Mouse (Mus musculus) activated CD4-positive, CD25-positive, alpha-beta regulatory T cell, adult 4 months (primary cell): ENCODE data around the gene Gzme. TPM values are rescaled to one million over a fixed set of nuclear protein-coding genes. Genes with fewer than 3 reads are reported as not detected.
"Not testable (repeated sequence)": the region's sequence is repeated elsewhere in the genome, so short reads cannot be mapped to it uniquely, and the experiment has no call there.

Experiments
- ATAC-seq: one replicate; pipeline ENCODE4 v1.8.0; 2017
- polyA plus RNA-seq, 2 experiments: library from polyadenylated mRNA; unstranded; fragments of 100-300 nt; shearing (Covaris generic); gene quantifications; one replicate each; pipeline ENCODE4 v1.2.1; 2017

Gene Gzme
- not detected for polyA plus RNA-seq

DNA sequence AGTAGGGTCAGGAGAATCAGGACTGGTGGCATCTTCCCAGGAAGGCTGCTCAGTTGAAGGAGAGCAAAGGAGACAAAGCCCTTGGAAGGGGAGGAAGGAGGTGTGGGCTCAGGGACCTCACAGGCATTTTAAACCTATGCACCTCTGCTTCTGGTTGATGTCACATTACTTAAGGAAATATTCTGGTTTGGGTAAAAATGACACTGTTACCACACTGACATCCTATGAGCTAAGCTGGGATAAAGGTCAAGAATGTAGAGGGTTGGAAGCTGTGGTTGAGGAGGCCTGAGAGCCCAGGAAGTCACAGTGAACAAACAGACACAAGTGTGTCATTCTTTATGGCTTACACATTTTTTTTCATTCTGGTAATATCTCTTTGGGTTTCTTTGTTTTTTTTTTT, at the start of gene Gzme:
Gene Gzme, minus strand, starts transcription at position 101 of the 400 bp plus-strand sequence.
- ATAC-seq = no peak

DNA sequence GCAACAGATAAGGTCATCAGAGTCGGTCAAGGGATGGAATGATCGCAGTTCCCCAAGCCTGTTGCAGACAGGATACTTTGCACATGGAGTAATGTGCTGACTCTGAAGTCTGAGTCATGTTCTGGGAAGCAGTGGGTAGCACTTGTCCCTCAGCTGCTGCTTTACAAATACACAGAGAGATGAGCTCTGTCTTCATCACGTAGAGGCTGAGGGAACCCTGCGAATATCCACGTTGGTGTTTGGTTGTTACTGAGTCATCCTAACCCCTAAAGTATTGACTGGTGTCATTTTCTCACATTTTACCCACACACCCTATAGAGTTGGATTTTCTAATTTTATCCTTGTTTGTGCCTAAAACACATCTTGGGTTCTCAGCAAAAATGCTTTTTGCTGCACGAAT, 47.6 kb upstream of the Gzme start:
- no peak for ATAC-seq

GRCm38 (mm10) chr14:56162109-56162508, 41.7 kb upstream of the Gzme start:
- ATAC-seq = no peak

DNA sequence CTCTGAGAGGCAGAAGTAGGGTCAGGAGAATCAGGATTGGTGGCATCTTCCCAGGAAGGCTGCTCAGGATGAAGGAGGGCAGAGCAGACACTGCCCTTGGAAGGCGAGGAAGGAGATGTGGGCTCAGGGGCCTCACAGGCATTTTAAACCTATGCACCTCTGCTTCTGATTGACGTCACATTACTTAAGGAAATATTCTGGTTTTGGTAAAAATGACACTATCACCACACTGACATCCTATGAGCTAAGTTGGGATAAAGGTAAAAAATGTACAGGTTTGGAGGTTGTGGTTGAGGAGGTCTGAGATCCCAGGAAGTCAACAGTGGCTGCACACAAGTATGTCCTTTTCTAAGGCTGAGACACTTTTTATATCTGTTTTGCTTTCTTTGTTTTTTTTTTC, 39.1 kb upstream of the Gzme start, which contains the start of gene Gzmg:
Gene Gzmg, minus strand, starts transcription at position 101 of the 400 bp plus-strand sequence.
- not testable (repeated sequence) for ATAC-seq

GRCm38 (mm10) chr14:56155340-56155739, 34.9 kb upstream of the Gzme start:
- no peak for ATAC-seq

DNA sequence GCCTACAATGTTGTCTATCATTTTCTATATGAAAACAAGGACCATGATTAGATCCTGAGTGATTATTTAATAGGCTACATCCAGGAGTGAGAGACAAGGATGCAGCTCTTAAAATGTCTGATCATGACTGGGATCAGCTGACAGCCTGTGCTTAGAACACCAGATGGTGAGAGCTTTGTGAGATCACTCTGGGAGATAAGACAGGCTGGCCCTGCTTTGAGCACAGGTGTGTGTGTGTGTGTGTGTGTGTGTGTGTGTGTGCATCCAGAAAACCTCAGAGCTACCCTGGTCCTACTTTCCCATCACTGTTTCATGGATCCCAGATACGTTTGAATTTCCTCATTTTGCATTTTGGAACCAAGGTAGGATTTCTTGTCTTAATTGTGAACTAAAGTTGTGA, 13.2 kb upstream of the Gzme start:
- not testable (repeated sequence) for ATAC-seq

DNA sequence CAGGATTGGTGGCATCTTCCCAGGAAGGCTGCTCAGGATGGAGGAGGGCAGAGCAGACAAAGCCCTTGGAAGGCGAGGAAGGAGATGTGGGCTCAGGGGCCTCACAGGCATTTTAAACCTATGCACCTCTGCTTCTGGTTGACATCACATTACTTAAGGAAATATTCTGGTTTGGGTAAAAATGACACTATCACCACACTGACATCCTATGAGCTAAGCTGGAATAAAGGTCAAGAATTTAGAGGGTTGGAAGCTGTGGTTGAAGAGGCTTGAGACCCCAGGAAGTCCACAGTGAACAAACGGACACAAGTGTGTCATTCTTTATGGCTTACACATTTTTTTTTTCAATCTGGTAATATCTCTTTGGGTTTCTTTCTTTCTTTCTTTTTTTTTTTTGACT, 12.1 kb upstream of the Gzme start, which contains the start of gene Gzmd:
Gene Gzmd, minus strand, starts transcription at position 101 of the 400 bp plus-strand sequence.
- ATAC-seq = not testable (repeated sequence)

GRCm38 (mm10) chr14:56128341-56128740, 7.9 kb upstream of the Gzme start:
- no peak for ATAC-seq

DNA sequence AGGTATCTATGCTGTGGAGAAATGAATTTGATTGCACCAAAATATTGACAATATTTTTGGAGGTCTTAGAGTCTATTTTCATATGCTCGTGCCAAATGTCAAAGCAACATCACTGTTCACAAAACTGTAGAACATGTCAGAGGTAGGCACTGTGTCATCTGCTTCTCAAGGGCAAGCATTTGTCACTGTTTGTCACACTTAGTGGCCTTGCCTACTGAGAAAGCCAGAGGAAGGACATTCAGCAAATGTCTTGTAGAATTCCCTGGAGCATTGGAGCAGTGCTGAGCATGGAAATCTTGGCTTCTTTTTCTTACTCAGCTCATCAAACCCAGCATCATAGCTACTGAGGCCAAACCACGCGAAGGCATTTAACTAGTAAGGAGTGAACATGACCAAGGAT, 3.1 kb upstream of the Gzme start:
- ATAC-seq = no peak

- ATAC-seq = not testable (repeated sequence)
These were observed 4.7 kb downstream of the Gzme start for GRCm38 (mm10) chr14:56115531-56116310.

- ATAC-seq = no peak
These were observed 14.8 kb downstream of the Gzme start for GRCm38 (mm10) chr14:56105447-56106180.

- no peak for ATAC-seq
These were observed 15.4 kb downstream of the Gzme start for GRCm38 (mm10) chr14:56105016-56105415.

DNA sequence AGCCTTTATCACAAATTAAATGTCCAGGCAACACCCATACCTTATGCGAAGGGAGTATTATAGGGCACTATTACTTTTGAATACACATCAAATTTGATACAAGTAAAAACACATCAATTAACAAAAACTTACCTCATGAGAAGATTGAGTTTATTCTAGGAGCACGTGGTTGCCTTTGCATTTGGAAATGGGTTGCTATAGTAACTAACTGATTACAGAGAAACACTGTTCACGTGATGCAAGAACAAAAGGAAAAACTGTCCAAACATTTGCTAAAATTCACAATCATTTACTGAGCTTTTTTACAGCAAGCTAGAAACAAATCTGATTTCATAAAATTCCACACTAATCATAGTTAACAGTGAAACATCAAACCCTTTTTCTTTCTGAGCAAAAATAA, 17.0 kb downstream of the Gzme start:
- ATAC-seq = no peak

- ATAC-seq = no peak
These were observed 18.0 kb downstream of the Gzme start, which contains the start of gene Ctsg for GRCm38 (mm10) chr14:56102386-56102785. TSS of gene Ctsg (minus strand) at chr14:56102574.

DNA sequence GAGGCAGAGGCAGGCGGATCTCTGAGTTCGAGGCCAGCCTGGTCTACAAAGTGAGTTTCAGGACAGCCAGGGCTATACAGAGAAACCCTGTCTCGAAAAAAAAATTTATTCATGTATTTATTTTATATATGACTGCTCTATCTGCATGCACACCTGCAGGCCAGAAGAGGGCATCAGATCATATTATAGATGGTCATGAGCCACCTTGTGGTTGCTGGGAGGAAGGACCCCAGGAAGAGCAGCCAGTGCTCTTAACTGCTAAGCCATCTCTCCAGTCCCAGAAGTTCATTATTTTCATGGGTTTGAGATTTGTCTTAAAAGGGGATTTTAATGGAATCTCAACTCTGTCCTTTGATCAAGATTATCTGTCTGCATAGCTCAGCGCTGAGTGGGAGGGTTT, 21.5 kb downstream of the Gzme start:
- ATAC-seq = no peak

- ATAC-seq = no peak
These were observed 22.8 kb downstream of the Gzme start for GRCm38 (mm10) chr14:56097597-56097996.

GRCm38 (mm10) chr14:56093353-56093752, 27.1 kb downstream of the Gzme start:
- no peak for ATAC-seq

- no peak for ATAC-seq
These were observed 33.7 kb downstream of the Gzme start for GRCm38 (mm10) chr14:56086711-56087110.

- no peak for ATAC-seq
These were observed 35.3 kb downstream of the Gzme start, which contains the start of gene Mcpt8 for GRCm38 (mm10) chr14:56085167-56085566. TSS of gene Mcpt8 (minus strand) at chr14:56085273.

DNA sequence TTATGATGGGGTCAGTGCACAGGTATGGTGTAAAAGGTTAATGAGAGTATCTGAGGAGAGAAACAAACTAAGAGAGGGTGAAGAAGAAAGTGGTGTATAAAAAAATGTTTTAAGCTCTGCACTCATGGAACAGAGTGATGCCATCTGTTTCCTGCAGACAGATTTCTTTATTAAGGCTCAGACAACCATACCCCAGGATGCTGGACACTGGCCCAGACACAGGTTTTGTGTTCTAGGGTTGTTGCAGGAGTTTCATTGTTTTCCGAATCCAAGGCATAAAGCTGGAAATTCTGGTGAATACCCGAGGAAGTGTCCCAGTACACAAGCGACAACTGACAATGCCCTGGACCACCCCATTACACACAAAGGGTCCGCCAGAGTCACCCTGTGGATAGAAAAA, 38.4 kb downstream of the Gzme start:
- no peak for ATAC-seq
